Mouse (Mus musculus) thymus, adult 2 months (tissue): Measurements from ENCODE around the gene Cmc1.

ENCODE experiments used
- CTCF ChIP-seq: fragments of 200-500 bp; IDR thresholded peaks from 2 replicates; pipeline ENCODE4 v1.5.1; 2012; ENCODE audit warnings: mild to moderate bottlenecking, control low read depth, low read length, moderate library complexity, borderline replicate concordance; ENCODE audit not compliant: control insufficient read depth, poor library complexity, insufficient read depth; ENCODE audit errors: extremely low read depth
- POLR2A ChIP-seq: fragments of 200-500 bp; IDR thresholded peaks from 2 replicates; pipeline ENCODE4 v1.6.1; 2012; ENCODE audit warnings: mild to moderate bottlenecking, low read length, control low read depth, moderate library complexity; ENCODE audit not compliant: control insufficient read depth, poor library complexity, insufficient read depth; ENCODE audit errors: extremely low read depth

DNA sequence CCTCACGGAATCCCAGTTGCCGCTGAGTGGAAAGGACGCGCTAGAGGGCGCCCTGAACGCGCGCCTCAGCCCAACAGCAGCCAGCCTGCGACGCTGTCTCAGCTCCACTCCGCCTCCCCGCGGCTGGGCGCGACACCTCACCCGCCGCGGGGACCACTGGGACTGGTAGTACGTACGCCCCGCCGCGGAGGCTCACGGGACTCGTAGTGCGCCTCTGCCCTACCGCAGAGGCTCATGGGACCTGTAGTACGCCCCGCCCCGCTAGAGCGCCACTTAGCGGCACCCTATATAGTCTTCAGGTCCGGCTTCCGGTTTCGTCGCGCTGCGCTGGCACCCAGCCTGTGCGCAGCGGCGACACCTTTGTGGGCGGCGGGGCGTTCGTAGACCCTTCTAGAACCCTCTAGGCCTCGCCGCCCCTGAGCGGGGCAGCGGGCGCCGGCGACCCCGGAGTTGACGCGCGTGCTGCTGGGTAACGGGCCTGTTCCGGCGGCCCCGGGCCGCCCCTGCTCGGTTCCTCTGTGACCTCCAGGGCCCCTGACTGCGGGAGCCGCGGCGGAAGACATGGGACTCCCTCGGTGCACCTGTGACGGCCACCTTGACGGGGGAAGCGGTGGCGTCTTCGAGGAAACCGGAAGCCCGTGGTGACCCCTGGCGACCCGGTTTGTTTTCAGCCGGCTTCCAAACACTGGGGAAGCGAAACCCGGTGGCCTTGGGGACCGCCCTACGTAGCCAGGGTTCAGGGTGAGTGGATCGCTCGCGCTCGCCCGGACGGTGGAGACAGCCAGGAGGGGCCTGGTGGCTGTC, 109.6 kb downstream of the Cmc1 start, which contains the start of gene Azi2:
- TF ChIP-seq CTCF (peak; percentile 96), POLR2A (peak; percentile 93)
